Mouse (Mus musculus): Measurements from ENCODE around the gene Slc3a2.

The Slc3a2 gene

DNA sequence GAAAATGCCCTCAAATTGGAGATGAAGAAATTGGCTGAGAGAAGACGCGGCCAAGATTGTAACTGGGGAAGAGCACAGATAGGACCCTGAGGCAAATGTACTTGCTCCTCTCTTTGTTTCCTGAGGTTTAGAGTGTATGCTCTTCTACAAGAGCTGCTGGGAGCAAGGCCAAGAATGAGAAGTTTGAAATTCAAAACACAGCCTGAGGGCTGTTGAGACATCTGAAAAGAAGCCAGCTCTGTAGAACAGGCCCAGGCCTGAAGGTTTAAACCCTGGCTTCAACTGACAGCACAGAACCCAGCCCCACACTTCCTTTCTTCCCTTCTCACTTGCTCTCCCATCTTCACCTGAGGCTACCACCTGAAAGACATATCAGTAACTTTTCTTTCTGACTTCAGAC is 13.1 kb downstream of the Slc3a2 start:
- DNase-seq (ENCODE audit: low spot score in 2 of 2): no peak

DNA sequence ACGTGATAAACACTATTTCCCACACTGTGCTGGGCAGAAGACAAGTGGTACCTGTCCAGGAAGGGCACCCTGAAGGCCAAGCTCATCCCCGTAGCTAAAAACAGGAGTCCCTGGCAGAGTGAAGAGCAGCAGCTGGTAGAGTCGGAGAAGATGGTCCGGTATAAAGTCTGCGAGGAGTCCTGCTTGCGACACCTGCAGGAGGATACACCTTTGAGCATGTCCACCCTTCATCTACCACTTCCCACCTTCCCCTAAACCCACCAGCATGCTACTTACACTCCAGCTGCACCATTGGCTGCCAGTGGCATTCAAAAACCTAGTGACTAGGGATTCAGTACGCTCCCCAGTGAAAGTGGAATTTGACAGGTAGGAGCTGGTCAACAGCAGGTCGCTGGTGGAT is 14.2 kb downstream of the Slc3a2 start:
- no peak for DNase-seq (ENCODE audit: low spot score in 2 of 2)

DNA sequence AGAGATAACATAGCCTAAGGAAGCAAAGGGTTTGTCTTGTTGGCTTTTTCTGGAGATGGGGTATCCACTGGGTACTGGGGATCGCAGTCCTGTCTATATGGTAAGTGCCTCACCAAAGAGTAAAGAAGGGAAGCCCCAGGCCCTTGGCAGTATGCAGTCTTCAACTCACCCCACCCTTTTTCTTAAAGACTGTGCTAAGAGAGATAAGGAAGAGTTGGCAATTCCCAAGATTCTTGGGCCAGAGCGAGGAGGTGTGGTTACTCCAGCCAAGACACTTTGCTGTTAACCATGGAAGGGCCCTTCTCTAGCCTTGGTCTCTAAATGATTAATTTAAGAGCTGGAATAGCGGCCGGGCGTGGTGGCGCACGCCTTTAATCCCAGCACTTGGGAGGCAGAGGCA is 16.2 kb downstream of the Slc3a2 start:
- DNase-seq (ENCODE audit: low spot score in 2 of 2): no peak

- no peak for DNase-seq (ENCODE audit: low spot score in 2 of 2)
Measured at GRCm38 (mm10) chr19:8706132-8706667, 17.0 kb downstream of the Slc3a2 start.

DNA sequence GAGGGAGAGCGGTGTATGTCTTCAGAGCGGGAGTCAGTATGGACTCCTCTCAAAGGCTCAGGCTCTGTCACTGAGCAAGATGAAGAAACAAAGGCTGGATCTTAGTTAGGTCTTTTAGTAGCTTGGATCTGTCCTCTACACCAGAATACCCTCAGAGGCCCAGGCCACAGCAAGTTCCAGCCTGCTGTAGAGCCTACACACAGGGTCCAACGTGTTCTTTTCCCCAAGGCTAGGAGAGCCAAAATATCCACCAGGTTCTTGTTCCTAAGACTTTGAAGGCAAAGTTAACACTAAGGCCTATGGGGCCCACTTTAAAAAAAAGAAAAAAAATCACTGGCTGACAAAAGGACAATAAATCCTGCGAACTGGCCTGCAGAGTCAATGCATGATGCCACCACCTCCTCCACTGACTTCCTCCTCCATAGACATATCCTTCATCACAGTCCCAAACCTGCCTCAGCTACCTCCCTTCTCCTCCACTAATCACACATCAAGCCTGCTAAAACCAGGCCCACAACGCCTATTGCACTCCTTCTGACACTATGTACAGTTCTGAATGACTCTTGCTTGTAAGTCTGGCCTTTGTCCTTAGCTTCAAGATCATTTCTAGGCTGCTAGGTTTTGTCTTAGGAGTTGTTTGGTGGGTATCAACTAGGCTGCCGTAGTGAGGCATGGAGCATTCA is 18.0 kb downstream of the Slc3a2 start:
- no peak for DNase-seq (ENCODE audit: low spot score in 2 of 2)

DNA sequence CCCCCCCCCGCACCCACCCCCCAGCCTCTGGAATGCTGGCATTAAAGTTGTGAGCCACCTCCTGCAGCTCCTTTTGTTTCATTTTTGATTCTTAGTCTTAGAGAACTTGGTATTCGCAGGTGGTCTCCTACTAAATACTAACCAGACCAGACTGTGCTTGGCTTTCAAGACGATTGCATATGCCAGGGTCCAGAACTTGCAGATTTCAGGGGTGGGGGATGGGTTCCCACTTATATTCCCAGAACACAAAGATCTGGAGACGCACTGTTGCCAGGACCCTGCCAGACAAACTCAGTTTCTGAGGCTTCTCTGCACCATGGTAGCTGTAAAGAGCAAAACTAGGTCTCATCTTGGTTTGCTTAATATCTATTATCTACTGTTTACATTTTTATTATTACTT is 19.6 kb downstream of the Slc3a2 start:
- no peak for DNase-seq (ENCODE audit: low spot score in 2 of 2)

GRCm38 (mm10) chr19:8702458-8702857 is 20.7 kb downstream of the Slc3a2 start:
- no peak for DNase-seq (ENCODE audit: low spot score in 2 of 2)

DNA sequence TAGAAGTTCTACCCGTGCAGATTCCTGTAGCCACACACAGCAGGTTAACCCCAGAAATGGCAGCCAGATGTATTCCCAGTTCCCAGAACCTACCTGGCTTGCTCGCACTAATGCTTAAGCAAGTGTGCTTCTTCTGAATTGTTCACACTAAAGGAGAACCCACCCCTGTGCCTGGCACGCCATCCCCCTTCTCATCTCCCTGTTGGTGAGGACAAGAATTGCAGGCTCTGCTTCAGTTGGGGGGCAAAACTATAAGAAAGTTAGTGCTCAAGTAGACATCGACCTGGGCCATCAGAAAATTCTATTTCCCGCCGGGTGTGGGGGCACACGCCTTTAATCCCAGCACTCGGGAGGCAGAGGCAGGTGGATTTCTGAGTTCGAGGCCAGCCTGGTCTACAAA is 23.5 kb downstream of the Slc3a2 start:
- no peak for DNase-seq (ENCODE audit: low spot score in 2 of 2)

GRCm38 (mm10) chr19:8695330-8695729 is 27.8 kb downstream of the Slc3a2 start:
- DNase-seq (ENCODE audit: low spot score in 2 of 2): no peak

GRCm38 (mm10) chr19:8692740-8693139 is 30.4 kb downstream of the Slc3a2 start:
- DNase-seq (ENCODE audit: low spot score in 2 of 2): no peak

- no peak for DNase-seq (ENCODE audit: low spot score in 2 of 2)
Measured at GRCm38 (mm10) chr19:8691871-8692539, 31.2 kb downstream of the Slc3a2 start.

GRCm38 (mm10) chr19:8683627-8684026 is 39.5 kb downstream of the Slc3a2 start:
- no peak for DNase-seq (ENCODE audit: low spot score in 2 of 2)

GRCm38 (mm10) chr19:8682996-8683395 is 40.2 kb downstream of the Slc3a2 start:
- peak; percentile 35 to 76 for DNase-seq (ENCODE audit: low spot score in 2 of 2)

DNA sequence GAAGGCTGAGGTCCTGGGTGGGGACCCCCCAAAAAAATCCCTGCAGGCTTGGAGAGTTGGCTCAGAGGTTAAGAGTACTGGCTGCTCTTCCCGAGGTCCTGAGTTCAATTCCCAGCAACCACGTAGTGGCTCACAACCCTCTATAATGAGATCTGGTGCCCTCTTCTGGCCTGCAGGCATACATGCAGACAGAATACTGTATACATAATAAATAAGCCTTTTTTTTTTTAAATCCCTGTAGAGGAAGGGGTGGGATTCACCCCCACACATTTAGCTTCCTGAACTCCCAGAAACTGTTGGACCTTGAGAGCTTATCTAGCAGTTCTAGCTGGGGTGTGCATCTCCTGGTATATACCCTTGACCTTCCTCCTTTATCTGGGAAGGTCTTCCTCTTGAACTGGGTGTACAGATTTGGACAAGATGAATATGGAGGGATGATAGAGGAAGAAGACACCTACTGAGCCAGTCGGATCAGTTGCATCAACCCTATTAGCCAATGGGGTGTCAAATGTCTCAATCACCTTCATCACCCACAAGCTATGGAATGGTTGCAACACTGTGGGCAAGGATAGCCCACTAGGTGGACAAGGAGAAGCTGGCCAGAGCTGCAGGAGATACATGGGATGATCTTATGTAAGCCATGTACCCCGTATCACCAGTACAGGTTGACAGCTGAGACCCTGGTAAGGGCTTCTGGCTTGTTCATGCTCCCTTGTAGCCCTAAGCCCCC is 41.4 kb downstream of the Slc3a2 start:
- no peak for DNase-seq (ENCODE audit: low spot score in 2 of 2)

DNA sequence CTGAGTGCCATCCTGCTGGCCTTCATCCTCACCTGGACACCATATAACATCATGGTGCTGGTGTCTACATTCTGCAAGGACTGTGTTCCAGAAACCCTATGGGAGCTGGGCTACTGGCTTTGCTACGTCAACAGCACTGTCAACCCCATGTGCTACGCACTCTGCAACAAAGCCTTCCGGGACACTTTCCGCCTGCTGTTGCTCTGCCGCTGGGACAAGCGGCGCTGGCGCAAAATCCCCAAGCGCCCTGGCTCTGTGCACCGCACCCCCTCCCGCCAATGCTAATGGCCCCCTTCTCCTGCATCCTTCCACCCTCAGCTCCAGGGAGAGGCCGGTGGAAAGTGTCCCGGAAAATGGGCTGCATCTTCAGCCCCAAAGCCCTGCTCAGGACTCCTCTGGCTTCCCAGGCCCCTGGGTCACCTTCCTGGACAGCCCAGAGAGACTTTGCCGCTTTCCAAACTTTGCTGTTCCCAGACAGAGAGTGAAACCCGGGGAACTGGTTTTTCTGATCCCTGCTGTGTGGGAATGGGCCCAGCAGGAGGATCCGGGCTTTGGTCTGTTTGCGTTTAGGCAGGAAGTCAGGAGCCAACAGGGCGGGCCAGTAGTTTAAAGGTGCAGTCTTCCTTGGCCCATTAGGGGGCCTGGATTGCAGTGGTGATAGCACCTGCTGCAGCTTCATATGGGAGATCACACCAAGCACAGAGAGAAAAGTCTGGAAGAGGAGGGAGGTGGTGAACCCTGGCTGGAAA is 44.0 kb downstream of the Slc3a2 start:
- no peak for DNase-seq (ENCODE audit: low spot score in 2 of 2)

DNA sequence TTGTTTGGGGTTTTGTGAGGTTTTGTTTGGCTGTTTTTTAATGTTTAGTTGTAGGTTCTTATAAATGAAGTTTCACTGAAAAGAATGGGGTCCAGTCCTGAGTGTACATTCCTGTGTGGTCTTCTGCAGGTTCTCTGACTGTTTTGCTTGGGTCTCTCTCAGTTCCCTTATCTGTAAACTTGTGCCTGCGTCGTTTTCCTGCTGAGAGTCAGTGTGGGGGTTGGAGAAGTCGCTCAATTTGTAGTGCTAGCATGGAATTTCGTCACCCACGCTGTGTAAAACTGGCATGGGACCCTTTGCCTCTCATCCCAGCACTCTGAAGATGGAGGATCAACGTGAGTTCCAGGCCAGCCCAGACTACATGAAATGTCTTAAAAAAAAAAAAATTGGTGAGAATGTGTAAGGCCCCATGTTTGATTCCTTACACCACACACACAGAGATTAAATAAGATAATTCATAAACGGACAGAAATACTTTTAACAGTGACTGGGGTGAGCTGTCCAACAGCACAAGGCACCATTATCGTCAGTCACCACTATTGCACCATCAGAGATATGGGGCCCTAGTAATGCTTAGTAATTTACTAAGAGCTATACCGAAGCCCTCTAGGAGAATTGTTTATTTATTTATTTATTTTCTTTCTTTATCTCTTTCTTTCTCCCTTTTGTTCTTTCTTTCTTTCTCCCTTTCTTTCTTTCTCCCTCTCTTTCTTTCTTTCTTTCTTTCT is 49.7 kb downstream of the Slc3a2 start:
- DNase-seq (ENCODE audit: low spot score in 2 of 2): no peak

DNA sequence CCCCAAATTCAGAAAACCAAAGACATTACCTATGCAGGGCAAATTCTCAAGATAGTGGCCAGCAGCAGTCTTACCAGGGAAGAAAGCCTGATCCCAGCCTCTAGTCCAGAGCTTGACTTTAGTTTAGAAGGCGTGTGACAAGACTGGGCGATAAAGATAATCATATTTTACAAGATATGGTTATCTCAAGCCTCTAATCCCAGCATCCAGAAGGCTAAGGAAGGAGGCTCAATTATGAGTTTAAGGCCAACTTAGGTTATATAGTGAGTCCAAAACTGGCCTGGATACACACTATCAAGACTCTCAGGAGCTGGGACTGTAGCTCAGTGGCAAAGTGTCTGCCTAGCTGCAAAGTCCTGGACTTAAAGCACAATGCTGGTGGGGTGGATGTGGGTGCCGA is 50.3 kb downstream of the Slc3a2 start:
- no peak for DNase-seq (ENCODE audit: low spot score in 2 of 2)

DNA sequence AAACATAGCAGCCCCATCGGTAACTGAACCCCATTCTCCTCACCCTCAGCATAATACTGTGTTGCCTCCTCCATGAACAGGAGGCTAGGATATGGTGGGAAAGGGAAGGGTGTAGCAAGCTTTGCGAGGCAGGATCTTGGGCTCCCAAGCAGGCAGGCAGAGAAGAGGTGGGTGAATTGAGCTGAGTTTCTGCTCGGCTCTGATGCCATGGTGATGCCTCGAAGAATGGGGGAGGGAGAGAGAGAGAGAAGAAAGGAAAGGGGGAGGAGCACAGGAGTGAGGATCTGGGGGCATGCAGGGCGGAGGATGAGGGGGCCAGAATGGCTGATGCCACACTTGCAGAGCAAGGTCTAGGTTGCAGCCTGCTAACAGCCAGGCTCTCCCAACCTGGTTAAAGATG is 57.4 kb downstream of the Slc3a2 start:
- no peak for DNase-seq (ENCODE audit: low spot score in 2 of 2)

GRCm38 (mm10) chr19:8664859-8665258 is 58.3 kb downstream of the Slc3a2 start:
- no peak for DNase-seq (ENCODE audit: low spot score in 2 of 2)

GRCm38 (mm10) chr19:8663911-8664421 is 59.2 kb downstream of the Slc3a2 start:
- no peak for DNase-seq (ENCODE audit: low spot score in 2 of 2)

DNA sequence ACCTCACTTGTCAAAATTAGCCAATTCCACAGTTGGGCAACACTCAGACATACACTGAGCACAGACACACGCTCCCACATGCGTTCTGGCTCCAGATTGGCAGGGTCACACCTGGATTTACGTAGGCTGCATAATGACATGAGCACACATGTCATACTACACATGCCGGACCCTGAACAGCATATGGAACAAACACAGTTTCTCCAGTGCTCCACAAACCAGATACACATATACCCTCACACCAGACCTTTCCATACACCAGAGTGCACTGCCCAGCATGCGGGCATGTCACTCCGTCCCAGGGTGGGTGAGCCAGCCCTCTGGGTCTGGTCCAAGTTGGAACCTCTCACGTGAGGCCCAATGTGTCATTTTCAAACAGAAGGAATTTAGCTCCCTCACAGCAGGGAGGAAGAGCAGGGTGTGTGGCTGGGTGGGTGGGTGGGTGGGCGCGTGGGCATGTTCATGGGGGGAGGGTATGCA is 59.8 kb downstream of the Slc3a2 start, which contains the start of gene Chrm1:
Gene Chrm1, plus strand, starts transcription at position 430 of the 480 bp plus-strand sequence.
- no peak for DNase-seq (ENCODE audit: low spot score in 2 of 2)
